Mouse (Mus musculus) CH12F3 (cell line): ENCODE data around the gene Gm20388.

Source experiments
- in situ Hi-C: fragments of 300-500 bp; cut with MboI; formaldehyde crosslinking; loops from 2 replicates; pipeline ENCODE4 v1.14.3; 2020; ENCODE audit warnings: low sequenced_read_pairs

Gene Gm20388

DNA sequence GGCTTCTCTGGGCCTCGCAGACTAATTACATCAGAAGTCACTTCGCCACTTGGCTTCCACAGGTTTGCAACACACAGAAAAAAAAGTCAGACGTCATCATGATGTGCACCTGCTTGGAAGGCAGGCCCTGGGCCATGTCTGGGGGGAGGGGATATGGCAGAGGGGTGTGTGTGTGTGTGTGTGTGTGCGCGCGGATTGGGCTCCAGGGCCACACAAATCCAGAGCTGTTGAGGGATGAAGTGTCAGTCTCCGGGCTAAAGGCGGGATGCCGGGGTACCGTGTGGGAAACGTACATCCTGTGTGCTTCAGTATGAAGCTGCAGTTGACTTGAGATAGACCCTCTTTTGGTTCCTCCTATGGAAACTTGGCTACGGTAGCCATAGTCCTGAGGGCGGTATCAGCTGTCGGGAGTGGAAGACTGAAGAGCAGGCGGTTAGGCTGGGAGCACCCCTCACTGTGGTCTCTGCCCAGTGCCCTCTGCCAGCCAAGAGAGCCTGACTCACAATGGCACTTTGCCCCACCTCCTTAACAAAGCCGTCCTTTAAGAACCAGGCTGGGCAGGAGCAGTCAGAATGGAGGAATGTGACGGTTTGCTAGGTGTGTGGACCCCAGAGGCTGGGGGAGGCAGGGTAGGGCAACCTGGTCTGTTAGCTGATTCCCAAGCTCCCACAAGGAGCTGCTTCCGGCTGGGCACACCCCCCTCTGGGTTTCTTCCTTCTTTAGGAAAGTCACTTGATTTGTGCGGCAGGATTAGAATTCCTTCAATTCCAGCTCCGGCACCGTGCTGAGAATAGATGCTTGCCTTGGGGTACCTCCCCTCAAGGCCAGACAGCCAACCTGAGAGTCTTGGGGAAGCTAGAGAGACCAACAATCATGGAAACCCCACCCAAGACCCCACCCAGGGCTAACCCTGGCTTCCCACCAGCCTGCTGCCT lies 721.1 kb downstream of the Gm20388 start:
- in situ Hi-C loops = no loop called here

DNA sequence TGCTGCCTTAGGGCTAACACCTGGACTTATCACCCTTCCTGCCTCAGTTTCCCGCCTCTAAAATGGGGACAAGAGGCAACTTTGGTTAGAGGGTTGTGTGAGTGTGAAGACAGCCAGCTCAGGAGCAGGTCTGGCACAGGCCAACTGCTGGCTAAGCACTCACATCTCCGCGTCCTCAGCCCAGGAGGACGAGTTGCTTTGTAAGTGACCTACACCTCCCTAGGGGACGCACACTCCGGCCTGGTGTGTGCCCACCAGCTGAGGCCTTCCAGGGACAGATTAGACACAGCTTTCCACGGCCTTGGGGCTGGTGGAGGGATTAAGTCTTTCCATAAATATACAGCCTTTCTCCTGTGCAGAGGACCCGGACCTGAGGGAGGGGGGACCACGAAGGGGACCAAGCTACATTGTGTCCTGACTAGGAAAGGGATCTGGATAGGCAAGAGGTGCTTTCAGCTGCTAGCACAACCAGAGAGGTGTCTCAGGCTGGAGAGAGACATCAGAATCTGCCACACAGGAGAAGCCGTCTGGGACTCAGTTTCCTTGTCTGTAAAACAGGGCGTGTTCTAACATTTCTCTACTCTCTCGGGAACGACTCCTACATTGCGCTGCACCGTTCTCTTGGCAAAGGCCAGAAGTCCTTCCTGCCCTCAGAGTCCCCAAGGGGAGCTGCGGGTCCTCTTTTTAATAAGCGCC lies 722.5 kb downstream of the Gm20388 start:
- in situ Hi-C loops = no loop called here

DNA sequence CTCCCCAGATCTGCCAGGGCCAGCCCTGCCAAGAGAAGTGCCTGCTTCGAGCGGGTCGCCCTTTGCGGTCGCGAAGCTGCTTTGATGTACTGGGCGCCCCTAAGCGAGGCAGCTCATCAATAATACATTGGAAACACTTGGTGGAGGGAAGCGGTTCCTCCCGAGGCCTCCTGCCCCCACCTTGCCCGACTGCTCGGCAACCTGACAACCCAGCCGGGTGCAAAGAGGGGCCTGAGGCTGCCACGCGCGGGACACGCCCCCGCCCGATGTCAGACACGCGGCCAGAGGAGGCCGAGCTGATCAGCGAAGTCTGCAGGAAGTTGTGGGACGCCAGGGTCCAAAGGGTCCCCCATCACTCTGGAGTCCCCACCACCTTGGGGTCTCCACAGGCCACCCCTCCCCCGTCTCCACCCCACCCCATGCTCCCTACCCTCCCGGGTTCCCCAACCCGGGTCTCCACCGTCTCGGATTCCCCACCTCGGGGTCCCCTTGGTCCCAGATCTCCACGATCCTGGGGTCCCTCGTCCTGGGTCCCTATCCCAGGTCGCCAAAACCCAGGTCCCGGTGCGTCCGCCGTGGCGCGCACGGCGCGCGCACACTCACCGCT lies 723.1 kb downstream of the Gm20388 start:
- in situ Hi-C loops = no loop called here

DNA sequence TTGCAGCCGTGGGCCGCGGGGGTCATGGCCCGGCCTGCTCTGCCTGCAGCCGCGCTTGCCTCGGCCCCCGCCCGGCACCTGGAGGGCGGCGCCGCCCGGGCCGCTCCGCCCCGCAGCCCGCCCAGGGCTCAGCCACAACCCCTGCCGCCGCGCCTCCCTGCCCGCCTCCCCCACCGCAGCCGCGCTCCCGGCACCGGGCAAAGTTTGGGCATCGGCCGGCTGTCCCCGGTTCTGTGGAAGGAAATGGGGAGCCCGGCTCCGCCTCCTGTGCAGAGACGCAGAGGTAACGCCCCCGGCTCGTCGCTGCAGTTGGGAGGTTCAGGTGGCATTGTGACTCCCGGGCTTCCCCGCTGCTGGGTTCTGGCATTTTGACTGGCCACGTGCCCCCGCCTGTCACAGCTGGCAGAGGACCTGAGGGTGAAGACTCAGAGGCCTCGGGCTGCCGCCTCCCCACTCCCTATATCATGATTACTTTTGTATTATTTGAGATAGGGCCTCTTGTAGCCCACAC lies 723.7 kb downstream of the Gm20388 start:
- in situ Hi-C loops = no loop called here

DNA sequence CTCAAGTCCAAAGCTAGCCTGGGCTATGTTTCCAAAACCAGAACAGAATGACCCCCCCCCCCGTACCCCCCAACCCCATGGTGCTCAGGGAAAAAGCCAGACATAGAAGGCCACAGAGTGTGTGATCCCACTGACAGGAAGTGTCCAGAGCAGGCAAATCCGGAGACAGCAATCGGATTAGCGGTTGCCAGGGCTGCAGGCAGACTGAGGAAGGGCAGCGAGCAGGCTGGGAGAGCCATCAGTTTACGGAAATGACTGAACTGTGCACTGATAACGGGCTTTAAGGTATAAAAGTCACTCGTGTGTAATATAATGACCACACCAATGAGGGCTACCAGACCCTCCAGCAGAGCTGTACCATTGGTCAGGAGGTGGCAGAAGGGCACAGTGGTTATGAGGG lies 730.6 kb downstream of the Gm20388 start:
- in situ Hi-C loops = no loop called here

DNA sequence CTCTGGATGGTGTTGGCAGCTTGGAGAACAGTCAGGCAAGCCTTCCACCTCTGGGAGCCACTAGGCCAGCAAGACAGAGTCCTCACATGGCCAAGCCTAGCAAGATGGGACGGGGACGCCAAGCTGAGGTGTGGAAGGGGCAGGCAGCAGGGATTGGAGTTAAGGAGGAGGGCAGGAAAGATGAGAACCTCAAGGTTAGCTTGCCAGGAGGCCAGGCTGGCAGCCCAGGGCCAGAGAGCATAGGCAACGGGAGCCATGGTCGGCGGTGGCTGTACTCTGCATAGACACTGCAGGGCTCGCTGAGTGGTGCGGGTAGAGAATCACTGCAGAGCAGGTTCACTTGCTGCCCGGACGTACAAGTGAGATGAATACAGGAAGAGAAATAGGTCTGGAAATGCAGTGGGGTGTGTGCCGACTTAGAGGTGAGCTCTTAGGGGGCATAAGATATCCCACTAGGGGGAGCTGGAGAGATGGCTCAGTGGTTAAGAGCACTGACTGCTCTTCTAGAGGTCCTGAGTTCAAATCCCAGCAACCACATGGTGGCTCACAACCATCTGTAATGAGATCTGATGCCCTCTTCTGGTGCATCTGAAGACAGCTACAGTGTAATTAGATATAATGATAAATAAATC lies 731.5 kb downstream of the Gm20388 start:
- in situ Hi-C loops = no loop called here

DNA sequence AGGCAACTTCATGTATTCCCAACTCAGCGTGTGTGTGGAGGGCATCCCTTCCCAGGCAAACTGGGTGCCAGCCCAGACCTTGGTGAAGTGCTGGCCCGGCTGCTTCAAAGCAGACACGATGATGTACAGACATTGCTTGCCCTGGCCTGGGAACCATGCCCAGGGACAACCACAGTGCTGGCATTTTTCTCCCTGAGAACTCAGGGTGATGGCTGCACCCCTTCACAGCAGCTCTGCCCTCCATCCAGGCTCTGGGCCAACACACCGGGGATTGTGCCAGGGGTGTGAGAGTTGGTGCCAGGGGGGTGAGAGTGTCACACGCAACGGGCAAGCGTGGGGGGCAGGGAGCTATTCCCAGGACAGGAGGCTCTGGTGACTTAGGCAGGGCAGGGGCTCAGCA lies 734.0 kb downstream of the Gm20388 start:
- in situ Hi-C loops = no loop called here

DNA sequence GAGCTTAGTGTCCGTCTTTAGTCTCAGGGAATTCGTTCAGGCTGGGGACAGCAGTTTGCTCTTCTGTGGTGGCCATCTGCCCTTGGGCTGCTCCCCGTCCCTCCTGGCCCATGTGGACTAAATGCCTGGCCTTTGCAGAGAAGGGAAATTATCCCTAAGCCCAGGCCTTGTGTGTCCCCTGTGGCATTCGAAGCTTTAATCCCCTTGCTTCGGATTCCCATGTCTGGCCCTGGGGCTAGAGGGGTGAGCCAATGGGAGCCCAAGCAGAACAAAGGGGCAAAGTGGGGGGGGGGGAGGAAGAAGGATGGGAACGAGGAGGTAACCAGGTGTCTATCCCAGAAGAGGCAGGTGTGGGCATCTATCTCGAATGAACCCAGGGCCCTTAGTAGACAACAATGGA lies 736.9 kb downstream of the Gm20388 start, which contains the start of gene 1190005I06Rik:
TSS of gene 1190005I06Rik (minus strand) at position 101 of the 400 bp plus-strand sequence.
- in situ Hi-C loops = no loop called here

DNA sequence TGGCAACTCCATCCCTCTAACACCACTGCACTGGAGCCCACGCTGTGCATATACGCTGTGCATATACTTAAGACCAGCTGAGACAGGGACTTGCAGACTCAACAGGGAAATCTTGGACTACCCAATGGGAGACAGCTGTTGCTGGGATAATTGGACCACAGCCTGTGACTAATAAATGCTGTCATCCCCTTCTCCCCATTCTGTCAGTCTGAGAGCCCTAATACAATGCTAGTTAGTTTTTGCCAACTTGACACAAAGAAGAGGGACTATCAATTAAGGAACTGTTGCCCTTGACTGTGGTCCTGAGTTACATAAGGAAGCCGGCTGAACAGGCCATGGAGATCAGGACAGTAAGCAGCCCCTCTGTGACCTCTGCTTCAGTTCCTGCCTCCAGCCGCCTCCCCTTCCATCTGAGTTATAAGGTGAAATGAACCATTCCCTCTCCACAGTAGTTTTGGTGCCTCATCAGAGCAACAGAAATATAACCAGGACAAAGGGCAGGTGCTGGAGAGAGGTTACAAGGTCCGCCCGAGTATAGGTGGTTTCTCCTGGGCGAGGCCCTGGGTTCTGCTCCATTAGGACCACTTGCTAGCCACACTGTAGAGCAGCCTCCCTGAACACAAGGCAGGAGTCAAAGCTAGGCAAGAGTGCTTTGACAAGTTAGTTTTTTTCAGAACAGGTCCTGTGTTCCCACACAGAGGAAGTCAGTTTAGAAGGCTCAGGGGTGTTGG lies 745.8 kb downstream of the Gm20388 start:
- in situ Hi-C loops = no loop called here

DNA sequence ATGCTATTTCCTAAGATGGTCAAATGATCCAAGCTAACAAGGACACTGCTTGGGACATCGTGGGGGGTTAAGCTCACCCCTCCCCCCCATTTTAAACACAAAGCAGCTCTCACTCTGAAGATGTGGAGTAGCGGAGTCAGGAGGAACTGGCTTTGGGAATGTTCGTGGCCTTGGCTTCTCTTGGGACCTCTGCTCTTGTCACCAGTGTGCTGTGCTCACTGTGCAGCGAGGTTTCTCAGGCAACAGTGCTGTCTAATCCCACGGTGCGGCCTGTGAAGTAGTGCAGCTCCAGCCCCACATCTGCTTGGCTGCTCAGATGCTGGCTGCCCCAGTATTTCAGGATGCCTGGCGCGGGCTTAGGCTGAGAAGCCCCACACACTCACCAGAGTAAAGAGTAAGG lies 746.8 kb downstream of the Gm20388 start:
- in situ Hi-C loops = no loop called here

DNA sequence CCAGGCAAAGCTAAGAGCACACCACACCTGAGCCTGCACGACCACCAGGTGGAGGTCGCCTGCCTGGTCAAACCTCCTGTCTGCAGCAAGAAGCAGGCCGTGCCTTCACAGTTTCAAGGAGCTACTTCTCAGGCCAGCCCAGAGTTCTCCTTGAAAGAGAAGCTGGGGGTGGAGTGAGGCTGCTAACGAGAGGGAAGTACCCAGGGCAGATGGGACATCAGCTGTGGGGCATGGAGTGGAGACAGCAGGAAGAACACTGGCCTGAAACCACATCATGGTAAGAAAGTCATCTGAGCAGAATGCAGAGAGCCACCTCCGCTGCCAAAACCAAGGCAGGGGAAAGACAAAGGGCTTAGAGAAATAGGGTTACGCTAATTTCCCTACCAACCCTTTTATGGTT lies 753.9 kb downstream of the Gm20388 start:
- in situ Hi-C loops = no loop called here

DNA sequence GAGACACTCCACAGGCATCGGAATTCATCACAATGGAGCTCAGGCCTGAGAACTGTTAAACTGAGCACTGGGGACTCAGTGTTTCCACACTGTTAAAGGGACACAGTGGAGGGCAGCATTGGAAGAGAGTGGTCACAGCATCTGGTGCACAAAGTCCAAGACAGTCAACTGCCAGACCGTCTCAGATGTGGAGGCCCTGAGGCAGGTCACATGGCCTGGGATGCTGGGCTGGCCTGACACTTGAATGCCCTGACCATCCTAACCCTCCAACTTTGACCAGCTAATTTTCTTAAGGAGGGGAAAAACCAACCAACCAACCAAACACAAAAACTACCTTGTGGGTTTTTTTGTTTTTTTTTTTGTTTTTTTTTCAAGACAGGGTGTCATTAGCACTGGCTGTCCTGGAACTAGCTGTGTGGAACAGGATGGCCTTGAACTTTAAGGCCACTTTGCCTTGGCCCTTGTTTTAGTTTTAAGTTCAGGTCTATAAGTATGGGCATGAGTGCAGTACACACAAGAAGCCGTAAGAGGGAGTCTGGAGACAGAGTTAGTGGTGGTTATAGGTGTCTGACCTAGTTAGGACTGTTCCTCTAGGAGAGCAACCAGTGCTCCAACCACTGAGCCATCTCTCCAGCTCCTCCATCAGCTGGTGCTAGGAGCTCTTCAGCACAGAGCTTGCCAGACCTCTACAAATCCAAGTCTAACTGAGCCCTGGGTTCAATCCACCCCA lies 755.2 kb downstream of the Gm20388 start:
- in situ Hi-C loops = no loop called here

DNA sequence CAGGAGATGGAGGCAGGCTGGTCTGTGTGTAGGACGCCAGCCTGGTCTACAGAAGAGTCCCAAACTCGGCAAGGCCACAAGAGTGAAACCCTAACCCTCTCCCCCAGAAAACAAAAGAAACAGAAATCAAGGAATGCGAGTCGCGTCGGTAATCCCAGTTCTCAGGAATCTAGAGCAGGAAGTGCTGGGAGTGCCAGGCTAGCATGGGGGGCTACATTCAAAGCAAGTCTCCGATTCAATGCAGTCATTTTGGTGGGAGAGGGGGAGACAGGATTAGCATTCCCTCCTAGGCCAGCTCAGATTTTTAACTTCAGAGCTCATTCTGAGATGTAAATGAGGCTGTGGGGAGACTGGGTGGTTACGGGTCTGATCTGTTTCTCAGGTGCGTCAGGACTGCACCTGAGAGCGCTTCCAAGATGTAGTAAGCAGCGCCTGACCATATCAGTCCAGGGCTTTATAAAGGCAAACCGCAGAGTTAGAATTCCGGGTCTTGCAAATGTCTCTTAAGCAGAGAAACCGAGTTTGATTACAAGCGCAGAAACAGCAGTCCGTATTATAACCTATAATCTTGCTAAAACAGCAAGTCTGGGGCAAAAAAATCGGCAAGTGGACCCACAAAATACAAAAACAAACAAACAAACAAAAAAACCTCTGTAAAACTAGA lies 756.3 kb downstream of the Gm20388 start:
- in situ Hi-C loops = no loop called here

DNA sequence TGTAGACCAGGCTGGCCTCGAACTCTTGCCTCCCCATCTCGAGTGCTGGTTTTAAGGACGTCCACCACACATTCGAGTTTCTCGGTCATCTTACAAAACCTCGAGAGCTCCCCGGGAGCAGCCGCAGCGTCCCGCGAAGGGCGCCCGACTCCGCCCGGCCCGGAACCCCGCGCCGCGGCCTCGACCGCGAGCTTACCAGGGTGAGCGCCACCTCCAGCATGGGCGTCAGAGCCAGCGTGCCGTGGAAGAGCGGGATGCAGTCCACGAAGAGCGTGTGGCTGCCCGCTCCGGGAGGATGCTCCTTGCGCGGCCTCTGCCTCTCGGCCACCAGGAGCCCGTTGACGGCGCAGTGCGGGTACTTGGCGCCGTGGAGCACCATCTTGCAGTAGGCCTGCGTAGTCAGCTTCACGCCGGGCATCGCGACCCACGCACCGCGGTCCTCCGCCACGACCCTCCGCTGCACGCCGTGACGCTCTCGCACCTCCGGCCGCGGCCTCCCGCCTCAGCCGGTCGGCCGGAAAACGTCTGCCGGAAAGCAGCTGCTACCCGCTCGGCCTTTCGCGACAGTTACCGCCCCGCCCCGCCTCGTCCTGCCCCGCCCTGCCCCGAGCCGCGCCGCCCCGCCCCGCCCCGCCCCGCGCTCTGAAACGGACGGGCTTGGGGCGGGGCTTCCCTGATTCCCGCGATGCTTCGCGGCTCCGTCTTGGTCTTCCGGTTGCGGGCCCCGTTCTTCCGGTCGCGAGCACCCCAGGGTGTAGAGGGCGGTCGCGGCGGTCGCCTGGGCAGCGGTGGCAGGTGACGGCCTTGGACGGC lies 757.1 kb downstream of the Gm20388 start, which contains the start of the genes Gm27021 and Cox4i1:
TSS of gene Gm27021 (minus strand) at position 519 of the 813 bp plus-strand sequence.
TSS of gene Cox4i1 (plus strand) at position 662 of the 813 bp plus-strand sequence.
- in situ Hi-C loops = no loop called here

DNA sequence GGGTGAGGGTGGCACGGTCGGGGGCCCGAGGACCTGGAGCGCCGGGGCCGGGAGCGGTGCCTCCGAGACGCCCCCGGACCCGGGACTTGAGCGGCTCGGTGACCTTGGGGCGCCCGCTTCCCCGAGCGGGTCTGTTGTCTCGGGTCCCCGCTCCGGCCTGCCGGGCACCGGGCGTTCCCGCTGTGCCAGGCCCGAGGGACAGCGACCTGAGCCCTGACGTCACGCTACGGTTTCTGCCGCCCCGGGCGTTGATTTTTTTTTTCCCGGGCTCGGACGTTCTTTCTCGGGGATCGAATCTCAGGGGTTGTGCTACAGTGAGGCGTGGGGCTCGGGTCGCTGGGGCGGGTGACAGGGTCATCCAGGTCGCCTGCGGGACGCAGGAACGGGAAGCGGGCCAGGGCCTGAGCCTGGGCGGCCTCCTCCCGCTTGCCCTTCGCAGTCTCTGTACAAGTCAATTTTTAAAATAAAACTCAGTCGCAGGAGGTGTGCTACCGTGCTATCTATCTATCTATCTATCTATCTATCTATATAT lies 757.8 kb downstream of the Gm20388 start, which contains the start of gene Emc8:
TSS of gene Emc8 (minus strand) at position 200 of the 532 bp plus-strand sequence.
- in situ Hi-C loops = no loop called here

DNA sequence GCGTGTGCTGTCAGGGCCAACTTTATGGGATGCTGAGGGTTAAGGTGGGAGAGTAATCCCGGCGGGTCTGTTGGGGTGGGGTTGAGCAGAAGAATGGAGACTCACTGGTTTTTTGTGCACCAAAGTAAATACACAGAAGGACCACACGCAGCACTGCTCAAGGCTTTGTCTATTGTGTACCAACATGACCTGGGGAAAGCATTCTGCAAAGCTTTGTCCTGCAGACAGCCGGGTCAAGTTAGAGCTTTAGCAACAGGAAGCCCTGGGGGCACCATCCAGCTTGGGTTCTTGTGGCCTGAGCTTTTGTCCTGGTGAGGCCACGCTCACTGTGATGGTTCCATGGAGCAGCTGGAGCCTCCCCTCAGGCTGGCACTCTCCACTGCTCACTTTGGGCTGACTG lies 761.1 kb downstream of the Gm20388 start:
- in situ Hi-C loops = loop anchor here (10.0 kb wide), 1 partner anchor 413 kb away; the partner anchor contains the start of gene Foxf1

DNA sequence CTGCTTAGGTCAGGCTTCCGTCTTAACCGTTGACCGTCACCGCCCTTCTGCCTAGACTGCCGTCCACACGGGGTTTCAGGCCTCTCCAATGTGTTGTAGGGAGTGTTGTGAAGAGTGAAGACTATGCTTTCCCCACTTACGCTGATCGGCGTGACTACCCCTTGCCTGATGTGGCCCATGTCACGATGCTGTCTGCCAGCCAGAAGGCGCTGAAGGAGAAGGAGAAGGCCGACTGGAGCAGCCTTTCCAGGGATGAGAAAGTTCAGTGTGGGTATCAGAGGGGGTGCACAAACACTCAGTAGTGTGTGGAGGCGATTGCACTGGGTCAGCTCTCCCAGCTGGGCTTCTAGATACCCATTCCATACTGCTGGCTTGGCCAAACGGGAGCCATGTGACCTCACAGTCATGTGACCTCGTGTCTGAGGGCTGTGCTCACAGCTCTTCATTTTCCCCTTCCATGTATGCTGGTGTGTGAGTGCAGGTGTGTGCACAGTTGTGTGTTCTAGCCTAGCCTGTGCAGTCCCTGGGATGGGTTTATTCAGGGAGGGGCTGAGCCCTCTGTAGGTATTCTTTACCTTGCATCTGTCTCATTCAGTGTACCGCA lies 762.1 kb downstream of the Gm20388 start:
- in situ Hi-C loops = loop anchor here (10.0 kb wide), 1 partner anchor 412 kb away; the partner anchor contains the start of gene Foxf1
